Mouse (Mus musculus) spleen, embryonic (tissue): Measurements from ENCODE around the gene Gm21312.
"Not testable (repeated sequence)": the region's sequence is repeated elsewhere in the genome, so short reads cannot be mapped to it uniquely, and the experiment has no call there.

Source experiments
- CTCF ChIA-PET: fragments of 350-600 bp; sonication (Branson Sonifier 250); formaldehyde crosslinking; loops from one replicate; lab custom pipeline; 2022; lab: Charles Lee

The Gm21312 gene

DNA sequence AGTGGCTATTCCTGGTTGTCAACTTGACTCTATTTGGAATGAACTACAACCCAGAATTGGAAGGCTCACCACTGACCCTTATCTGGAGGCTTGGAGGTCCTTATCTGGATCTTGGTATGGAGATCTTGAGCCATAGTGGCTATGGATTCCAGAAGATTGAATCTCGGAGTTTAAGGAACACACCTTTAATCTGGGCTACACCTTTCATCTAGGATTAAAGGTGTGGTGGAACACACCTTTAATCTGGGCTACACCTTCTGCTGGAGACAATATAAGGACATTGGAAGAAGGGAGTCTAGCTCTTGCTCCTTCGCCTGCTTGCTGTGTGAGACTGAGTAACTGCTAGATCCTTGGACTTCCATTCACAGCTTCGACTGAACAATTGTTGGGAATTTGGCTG lies at the start of gene Gm21312:
Gene Gm21312, plus strand, starts transcription at position 301 of the 400 bp plus-strand sequence.
- CTCF ChIA-PET: not testable (repeated sequence)

- CTCF ChIA-PET: not testable (repeated sequence)
Measured at GRCm38 (mm10) chr10:104142687-104143086, 34.1 kb upstream of the Gm21312 start, which contains the start of gene Gm21293. Gene Gm21293, plus strand, starts transcription at chr10:104142987.

DNA sequence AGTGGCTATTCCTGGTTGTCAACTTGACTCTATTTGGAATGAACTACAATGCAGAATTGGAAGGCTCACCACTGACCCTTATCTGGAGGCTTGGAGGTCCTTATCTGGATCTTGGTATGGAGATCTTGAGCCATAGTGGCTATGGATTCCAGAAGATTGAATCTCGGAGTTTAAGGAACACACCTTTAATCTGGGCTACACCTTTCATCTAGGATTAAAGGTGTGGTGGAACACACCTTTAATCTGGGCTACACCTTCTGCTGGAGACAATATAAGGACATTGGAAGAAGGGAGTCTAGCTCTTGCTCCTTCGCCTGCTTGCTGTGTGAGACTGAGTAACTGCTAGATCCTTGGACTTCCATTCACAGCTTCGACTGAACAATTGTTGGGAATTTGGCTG lies 25.6 kb upstream of the Gm21312 start, which contains the start of gene Gm6763:
Gene Gm6763, plus strand, starts transcription at position 301 of the 400 bp plus-strand sequence.
- CTCF ChIA-PET: not testable (repeated sequence)

DNA sequence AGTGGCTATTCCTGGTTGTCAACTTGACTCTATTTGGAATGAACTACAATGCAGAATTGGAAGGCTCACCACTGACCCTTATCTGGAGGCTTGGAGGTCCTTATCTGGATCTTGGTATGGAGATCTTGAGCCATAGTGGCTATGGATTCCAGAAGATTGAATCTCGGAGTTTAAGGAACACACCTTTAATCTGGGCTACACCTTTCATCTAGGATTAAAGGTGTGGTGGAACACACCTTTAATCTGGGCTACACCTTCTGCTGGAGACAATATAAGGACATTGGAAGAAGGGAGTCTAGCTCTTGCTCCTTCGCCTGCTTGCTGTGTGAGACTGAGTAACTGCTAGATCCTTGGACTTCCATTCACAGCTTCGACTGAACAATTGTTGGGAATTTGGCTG lies 17.1 kb upstream of the Gm21312 start, which contains the start of gene Gm8764:
Gene Gm8764, plus strand, starts transcription at position 301 of the 400 bp plus-strand sequence.
- CTCF ChIA-PET: not testable (repeated sequence)

GRCm38 (mm10) chr10:104168215-104168614 lies 8.6 kb upstream of the Gm21312 start, which contains the start of gene Gm21304:
Gene Gm21304, plus strand, starts transcription at chr10:104168515.
- CTCF ChIA-PET: not testable (repeated sequence)

- CTCF ChIA-PET: not testable (repeated sequence)
Measured at GRCm38 (mm10) chr10:104185233-104185632, 8.4 kb downstream of the Gm21312 start, which contains the start of gene Gm20765. Gene Gm20765, plus strand, starts transcription at chr10:104185533.

GRCm38 (mm10) chr10:104193742-104194141 lies 16.9 kb downstream of the Gm21312 start, which contains the start of gene Gm4340:
Gene Gm4340, plus strand, starts transcription at chr10:104194042.
- CTCF ChIA-PET: not testable (repeated sequence)

GRCm38 (mm10) chr10:104209655-104210054 lies 32.8 kb downstream of the Gm21312 start:
- CTCF ChIA-PET: no interaction called here

GRCm38 (mm10) chr10:104210268-104210990 lies 33.6 kb downstream of the Gm21312 start:
- CTCF ChIA-PET: no interaction called here

- CTCF ChIA-PET: no interaction called here
Measured at GRCm38 (mm10) chr10:104214527-104214926, 37.7 kb downstream of the Gm21312 start.

GRCm38 (mm10) chr10:104220303-104221021 lies 43.6 kb downstream of the Gm21312 start:
- CTCF ChIA-PET: no interaction called here
